Mouse (Mus musculus) right cerebral cortex, adult 2 months (tissue): ENCODE measurements around the gene Opcml.
A peak's percentile ranks its signal among the peaks of the same experiment; 100 is the strongest.

Experiments
- DNase-seq, 2 experiments: peaks; one replicate each; pipeline ENCODE4 v3.0.0; 2021 to 2022; ENCODE audit warnings: low spot score in 2 of 2

The Opcml gene

DNA sequence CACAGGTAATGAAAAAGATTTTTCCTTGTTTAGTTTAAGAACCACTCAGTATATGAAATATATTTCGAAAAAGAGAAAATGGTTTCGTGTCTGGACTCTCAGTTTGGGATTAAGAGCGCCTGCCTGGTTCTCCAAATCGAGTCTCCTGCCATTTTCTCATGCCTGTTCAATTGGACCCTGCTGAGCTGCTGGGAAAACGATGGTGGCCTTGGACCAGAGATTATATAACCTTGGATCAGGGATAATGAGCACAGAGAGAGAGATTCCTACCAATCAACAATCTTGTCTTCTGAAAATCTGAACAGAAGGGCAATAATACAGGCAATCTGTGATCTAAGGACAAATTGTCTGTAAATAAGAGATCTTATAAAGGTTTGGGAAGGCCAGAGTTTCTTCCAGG, 962.3 kb downstream of the Opcml start:
- no peak for DNase-seq

DNA sequence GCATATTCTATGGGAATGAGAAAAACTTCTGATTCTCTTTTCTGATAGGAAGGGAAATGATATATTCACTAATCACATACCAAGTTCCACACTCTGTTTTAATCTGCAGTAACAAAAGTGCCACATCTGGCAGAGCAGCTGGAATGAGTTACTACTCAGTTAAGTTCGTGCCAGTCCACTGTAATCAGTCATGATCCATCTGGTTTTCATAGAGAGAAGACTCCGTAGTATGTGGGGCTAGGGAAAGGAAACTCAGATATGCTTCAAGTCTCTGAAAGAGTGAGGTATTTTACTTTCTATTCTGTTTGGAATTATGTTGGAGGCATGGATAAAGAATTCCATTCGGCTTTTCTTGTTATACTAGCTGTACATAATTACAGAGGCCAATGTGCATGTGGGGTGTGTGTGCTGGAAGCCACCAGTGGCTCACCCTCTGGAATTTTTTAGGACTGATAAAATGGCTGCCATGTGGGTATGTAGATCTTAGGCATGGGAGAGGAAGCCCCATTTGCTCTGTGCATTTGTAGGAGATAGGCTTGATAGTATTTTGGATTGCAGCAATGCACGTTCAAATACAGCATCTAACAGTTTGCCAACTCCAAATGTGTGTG, 966.4 kb downstream of the Opcml start:
- DNase-seq = no peak

DNA sequence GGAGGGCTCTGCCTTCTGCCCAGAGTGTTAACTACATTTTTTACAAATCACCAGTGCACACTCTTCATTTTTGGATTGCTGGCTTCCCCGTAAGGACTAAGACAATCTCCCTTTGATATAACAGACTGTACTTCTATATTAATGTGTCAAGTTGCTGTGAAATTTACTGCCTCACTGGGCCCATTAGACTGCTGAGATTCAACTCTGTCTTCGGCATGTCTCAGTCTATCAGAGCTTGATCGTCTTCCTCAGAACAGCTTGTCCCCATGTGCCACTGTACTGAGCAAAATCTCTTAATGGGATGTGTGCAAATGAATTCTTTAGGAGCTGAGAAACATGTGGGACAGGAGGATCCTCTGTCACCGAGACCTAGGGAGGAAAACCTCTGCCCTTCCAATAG, 970.9 kb downstream of the Opcml start:
- no peak for DNase-seq

DNA sequence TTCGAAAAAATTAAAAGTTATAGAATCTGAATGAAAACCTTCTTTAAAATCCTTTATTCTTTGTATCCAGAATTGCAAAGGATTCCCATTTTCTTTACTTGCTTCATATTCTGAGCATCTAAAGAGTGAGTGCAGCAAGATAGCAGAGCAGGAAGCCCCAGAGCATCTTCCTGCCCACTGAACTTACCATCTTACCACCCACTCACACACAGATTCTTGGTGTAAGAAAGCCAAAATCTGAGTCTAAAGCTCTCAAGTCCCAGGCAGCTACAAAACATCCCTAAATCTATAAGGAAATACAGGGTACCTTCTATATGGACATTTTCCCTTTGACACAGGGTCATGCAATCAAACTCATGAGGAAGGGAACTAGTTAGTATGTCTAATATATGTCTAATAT, 973.6 kb downstream of the Opcml start:
- no peak for DNase-seq

DNA sequence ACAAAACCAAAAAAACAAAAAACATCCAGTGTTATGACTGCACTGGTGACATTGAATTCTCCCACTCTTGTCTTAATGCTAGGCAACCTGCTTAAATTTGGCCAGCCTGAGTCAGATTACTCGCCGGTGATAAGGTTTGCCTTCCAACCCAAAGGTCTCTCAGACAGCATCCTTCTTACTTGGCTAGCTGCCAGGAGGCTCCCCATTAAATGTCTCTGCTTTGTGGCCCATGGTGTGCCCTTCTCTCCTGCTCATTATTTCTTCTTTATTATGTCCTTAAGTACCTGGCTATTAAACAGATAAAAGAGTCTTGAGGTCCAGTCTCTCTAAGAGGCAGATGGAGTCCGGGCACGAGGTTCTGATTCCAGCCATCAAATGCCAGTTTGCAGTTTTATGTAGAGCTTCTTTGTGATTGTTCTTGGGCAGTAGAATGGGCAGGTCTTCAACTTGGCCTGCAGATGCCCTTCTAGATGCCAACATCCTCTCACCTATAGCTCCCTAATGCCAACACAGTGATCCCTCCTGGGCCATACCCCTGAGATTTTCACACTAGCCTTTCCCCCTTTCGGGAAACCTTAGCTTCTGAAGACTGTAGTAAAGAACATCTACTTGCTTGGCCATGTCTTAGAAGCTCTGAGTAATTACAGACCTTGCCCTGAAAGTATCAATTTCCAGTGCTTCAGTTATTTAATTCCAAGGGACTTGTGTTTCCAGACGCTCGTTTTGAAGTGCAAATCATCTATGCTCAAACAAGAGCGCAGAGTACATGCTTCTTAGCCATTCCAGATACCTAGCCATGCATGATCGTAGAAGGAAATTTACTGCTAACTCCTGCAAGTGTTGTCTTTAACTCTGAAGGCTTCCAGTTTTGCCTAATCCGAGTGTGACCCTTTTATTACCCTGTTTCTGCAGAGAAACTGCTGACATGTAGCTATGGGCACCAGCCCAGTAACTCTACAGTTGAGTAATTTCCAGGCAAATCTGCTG, 986.2 kb downstream of the Opcml start:
- DNase-seq = no peak

DNA sequence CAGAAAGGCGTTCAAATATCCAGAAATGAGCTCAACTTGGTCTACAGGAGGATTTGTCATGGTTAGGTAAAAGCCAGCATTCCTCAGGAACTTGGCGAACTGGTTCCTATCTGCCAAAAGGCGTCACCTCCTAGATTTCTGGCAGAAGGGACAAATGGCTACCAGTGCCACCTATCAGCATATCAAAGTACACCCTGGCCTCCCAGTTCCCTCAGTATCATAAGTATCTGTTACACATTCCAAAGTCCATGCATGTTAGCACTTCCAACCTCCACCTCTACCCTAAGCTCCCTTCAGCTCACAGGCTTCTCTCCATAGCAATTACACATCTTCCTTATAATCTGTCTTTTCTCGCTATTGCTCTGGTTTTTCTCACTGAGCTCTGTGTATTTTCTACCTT, 993.3 kb downstream of the Opcml start:
- DNase-seq = no peak

DNA sequence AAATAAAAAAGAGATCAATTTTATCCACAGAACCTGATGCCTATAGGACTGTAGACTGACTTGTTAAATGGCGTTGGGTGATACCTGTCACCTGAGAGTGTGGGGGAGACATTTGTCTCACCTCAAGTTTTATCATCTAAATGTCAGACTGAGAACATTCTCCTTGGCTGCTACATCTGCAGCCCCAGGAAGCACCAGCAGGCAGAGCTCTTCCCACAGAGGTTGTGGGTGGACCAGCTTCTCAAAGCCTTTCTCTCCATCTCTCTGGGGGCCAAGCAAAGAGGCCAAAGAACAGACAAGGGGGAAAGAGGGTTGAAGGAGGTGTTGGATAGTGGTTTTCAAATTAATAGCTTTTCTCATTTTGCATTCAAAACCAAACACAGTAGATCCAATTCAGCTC, 998.9 kb downstream of the Opcml start:
- DNase-seq = no peak

DNA sequence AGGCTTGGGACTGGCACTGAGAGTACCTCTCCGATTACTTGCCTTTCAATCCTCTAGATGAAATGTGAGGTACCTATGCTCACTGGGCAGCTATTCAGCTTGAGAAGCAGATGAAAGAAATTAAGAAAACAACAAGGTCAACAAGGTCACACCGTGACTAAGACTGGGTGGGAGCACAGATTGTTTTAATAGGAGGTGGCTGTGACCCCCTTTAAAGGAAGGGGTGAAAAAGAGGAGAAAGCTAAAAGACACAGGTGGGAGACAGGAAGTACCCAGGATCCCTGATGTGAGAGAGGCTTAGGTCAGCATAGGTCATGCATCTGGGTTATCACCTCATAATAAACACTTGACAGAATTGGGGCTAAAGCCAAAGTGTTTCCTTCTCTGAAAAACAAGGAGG, 1009.5 kb downstream of the Opcml start:
- DNase-seq = no peak

DNA sequence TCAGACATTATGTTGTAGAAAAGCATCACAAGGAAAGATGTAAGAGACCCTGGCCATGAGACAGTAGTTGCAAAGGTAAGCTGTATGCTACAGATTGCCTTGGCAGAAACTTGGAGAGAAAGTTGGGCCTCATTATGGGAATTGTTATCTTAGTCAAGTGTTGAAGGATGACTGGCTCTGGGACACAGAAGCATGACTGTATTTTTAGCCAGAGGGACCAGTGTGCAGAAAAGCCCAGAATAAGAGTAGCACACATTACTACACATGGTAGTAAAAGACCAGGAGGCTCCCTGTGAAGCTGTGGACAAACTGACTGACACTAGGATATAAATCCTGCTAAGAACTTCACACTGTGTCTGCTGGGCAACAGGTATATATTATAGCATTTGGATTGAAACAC, 1016.1 kb downstream of the Opcml start:
- no peak for DNase-seq

DNA sequence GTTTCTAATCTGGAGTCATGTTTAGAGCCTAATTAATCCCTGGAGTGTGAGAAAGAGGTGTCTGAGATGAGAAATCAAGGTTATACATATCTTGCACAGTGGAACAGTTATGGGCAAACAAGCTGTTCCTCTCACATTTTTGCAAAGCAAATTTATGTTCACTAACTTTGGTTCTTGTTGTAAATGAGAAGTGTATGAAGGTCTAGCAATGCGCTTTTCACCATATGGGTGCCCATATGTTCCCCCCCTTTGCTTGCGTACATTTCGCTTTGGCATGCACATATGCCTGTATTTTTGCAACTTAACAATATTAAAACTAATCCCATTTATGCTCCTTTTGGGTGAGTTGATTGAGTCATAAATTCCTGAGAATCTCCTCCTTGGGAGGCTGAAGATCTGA, 1031.5 kb downstream of the Opcml start:
- peak; percentile 75 to 82 for DNase-seq

DNA sequence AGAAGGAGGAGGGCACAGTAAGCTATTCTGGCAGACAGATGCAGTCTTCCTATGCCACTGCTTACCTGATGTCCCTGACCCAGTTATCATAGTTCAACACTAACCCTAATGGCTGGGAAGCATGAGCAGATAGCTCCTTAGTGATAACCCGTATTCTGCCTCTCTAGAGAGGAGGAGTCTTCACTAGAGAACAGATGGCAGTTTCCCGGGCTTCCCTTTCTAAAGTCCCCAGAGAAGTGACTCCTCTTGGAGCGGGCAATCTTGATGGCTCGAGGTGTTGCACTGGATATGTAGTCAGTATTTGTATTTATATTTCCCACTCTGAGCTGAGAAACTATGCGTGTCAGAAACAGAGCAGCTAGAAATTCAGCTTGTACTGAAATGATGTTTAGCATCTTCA, 1031.9 kb downstream of the Opcml start:
- DNase-seq = peak in 1 of 2 experiments; percentile 25

DNA sequence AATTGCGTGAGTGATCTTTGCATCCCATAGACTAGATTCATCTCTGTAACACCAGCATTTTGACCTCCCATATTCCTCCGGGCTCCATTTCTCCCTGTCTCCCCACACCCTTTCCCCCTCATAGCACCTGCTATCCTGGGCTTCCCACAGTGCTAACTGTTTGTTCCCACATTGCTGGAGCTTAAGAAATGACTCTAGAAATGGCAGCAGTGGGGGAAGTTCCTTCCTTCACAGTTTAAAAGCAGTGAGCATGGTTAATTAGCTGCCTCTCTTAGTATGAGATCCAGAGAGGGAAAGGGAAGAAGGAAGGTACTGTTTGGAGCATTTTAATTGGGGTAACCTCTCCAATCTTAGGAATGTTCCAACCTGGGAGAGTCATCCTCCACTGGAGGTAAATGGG, 1035.2 kb downstream of the Opcml start:
- DNase-seq = peak in 1 of 2 experiments; percentile 23

DNA sequence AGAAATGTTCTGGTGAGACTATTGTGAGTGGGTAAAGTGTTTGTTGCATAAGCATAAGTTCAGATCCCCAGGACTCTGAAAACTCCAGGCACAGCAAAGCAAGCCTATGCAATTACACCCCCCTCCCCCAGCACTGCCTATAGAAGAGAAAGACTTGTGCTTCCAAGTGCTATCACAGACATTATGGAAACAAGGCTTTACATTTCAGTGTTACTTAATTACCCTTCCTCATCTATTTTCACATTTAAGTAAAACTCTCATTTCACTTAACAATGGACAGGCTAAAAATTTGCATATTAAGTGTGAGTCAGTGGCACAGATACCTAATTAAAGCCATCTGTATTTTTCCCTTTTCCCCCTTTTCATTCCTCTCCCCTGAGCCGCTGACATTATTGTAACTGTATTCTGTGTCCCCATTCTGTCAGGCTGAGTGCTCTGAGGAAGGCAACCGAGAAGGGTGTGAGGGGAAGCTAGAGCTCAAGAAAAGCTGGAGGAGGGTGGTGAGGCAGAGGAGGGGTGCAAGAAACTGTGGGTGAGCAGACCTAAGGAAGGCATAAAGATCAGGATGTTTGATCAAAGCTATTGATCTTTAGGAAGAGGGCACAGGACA, 1055.5 kb downstream of the Opcml start:
- DNase-seq = no peak

DNA sequence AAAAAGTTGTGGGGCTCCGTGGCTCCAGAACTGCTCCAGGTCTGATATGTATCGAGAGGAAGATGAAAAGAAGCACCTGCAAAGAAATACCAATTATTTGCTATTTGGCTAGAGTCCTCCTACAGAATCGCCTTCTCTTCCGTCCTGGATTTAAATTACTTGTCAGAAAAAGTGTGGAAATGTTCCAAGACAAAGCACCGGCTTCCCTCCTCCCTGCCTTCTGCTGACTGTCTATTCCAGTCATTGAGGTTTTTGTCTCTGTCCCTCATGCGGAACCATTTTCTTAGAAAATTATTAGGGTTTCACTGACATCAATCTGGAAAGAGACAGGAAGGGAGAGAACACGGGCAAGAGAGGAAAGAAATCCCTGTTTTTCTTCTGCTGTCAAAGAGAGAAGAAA, 1065.3 kb downstream of the Opcml start:
- DNase-seq = peak in 1 of 2 experiments; percentile 43

DNA sequence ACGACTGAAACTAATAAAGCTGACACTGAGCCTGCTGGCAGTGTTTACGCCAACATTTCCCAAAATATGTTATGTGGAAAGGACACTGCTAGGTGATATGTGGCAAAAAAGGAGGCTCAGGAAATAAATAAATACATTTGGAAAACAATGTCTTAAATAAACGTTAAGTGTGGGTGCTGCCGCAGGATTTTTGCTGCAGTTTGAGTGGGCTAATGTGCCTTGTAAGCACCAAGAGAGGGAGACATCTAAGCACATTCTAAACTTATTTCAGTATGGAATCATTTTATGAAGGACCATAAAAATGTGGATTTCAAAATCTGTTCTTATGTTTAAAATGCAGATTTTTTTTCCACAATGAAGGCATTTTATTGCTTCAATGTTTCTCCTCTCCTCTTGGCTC, 1071.4 kb downstream of the Opcml start:
- DNase-seq = peak; percentile 31 to 42

DNA sequence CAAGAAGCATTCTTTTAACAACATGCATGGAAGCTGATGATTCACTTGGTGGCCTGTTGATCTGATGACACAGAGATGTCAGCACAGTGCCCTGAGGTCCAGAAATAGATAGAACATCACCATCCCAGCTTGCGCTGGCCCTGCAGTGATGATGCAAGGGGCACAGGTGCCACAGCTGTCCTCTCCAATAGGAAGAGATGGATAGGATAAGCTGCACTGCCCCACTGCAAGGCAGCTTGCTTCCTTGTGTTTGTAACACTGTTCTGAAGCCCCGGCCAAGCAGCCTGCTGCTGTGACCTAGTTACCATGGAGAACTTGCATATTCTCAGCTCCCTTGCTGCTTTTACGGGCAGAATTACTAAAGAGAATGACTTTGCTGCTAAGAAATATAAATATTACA, 1076.7 kb downstream of the Opcml start:
- peak; percentile 39 to 53 for DNase-seq

DNA sequence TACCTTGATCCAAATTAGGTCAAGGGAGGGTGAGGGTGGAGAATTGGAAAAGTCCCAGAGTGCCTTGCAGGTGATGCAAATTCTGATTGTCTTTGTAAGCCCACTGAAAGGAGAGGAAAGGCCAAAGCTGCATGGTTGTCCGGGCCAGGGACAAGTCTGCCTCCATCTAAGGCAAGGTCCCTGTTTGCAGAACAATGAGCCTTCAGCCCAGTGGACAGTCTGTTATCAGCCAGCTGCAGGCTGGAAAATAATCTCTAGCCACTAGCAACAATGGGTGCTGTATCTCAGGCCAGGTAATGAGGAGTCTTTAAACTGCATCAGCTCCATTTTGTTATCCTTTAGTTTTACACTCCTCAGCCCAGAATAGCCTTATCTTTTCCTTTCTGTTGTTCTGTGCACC, 1079.9 kb downstream of the Opcml start:
- DNase-seq = no peak

DNA sequence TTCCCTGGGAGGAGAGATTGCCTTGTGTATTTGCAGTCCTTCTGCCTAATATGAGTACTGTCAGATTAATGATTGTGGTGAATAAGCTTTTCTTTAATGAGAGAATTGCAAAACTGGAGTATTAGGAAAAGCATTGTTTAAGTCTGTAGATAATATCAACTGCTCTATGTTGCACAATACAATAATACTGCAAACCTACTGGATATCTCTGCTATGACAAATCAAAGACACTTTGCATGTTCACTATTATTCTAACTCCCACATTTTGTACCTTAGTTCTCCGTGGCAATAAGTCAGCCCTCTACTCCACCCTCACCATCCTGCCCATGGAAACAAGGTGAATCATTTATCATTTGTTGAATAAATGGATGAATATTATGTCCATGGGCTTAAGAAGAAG, 1092.0 kb downstream of the Opcml start:
- no peak for DNase-seq

DNA sequence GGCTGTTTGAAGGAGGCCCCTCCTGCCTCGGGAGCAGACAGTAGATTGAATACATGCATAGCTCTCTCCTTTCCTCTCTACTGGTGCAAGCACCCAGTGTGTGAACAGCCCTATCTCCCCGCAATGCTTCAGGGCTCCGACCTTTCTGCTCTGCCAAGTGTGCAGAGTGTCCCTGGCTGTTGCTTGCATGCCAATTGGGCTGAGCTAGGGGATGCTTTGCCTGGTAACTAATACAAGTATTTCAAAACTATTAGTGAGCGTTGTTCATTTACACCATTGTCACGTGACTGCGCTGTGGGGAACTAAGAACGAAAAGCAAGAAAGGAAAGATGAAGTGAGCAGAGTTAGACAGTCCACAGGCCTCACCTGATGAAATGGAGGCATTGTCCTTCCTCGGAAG, 1101.0 kb downstream of the Opcml start:
- no peak for DNase-seq

DNA sequence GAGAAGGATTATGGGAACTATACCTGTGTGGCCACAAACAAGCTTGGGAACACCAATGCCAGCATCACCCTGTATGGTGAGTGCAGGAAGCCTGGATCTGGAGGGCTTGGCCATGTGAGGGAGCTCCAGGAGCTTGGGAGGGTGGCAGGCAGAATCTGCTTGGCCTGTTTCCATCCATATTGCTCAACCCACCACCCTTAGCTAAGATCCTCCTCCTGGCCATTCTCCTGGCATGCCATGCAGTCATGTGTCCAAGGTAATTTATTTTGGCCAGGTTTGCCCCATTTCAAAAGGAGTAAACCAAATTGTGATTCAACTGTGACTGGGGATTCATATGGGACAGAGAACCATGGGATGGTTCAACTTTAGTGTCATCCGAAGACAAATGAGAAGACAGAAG, 1112.7 kb downstream of the Opcml start:
- no peak for DNase-seq

DNA sequence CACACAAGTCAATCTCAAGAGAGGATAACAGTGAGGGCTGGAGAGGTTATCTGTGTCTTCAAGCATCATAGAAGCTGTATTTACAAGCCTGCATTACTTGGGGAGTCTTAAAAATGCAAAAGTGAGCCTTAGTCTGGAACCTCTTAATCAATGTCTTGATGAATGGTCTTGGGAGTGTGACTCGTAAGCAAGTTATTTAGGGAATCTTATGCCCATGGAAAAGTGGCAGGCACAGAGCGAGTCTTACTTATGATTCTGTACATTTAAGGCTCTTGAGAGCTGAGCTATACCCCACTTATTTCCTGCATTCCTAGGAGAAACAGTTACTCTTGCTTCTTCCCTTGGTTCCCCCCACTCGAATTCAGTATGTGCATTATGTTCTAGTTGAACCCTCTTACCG, 1119.2 kb downstream of the Opcml start:
- no peak for DNase-seq

DNA sequence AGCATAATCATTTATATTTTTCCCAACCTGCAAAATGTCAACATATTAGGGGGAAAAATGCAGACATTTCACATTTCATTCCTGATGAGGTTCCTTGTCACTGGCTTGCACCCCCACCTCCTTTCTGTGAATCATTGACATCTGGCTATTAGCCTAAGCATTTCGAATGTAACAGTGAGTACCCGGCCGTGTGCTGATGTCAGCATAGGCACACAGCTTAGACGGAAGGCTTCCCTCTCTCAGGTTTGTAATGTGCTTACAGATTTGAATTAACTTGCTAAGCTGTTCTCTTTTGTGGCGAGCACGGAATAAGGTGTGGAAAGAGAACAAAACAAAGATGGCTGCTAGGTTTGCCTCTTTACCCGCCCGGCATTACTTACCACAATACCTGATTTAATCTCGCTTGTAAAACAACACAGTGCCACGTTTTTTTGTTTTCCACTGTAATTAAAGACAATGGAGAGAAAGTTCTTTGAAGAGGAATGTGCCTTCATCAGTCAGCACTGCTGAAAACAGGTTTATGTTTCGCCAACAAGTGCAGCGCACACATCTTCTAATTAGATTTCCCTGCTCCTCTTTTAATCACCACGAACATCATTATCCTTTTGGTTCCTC, 1121.1 kb downstream of the Opcml start:
- no peak for DNase-seq
